Mouse (Mus musculus): ENCODE results near the gene Tcf20. TPM values are rescaled to one million over a fixed set of nuclear protein-coding genes. Genes with fewer than 3 reads are reported as not detected.

Tcf20 gene
- polyA plus RNA-seq, 1 experiment from 2014 or later, result 14.7 TPM

- 92% methylated on average over 9 of the region's 9 CpGs for WGBS
- no peak for ATAC-seq (ENCODE audit: low FRiP score)
Measured at GRCm38 (mm10) chr15:82763631-82764420, 223.8 kb downstream of the Tcf20 start, which contains the start of gene Cyp2d40. TSS of gene Cyp2d40 (minus strand) at chr15:82764183.

More at GRCm38 (mm10) chr15:82763631-82764420, 223.8 kb downstream of the Tcf20 start, which contains the start of gene Cyp2d40:
- H3K36me3 ChIP-seq (replicated peaks), result no peaks in the 10 kb centered on the region
- H3K4me1 ChIP-seq, result no peaks in the 10 kb centered on the region
- H3K27me3 ChIP-seq, result no peaks in the 10 kb centered on the region
- H3K9me3 ChIP-seq, result no peaks in the 10 kb centered on the region
- H3K4me3 ChIP-seq (replicated peaks), result no peak within 1 kb of the TSS
- no peak within 1 kb of the TSS for H3K4me2 ChIP-seq
- H3K27ac ChIP-seq, result no peak within 1 kb of the TSS
- no peak within 1 kb of the TSS for H3K9ac ChIP-seq

Small RNAs within 50 kb of the gene (microRNA-seq; reads per million reads assigned to microRNA genes)
- not detected for gene Gm27618
- 31.3 reads per million, percentile 39 among the genes with 10 or more reads in this experiment for gene Mir3080

Other genes starting within 250 kb of the Tcf20 start
- gene Cyp2d40, start 223.7 kb downstream of the Tcf20 start, polyA plus RNA-seq (2016; fragmentation: Nextera tagmentation; extraction: Ambion mirVana), result not detected in 2 replicates
- gene Cyp2d26, start 193.6 kb downstream of the Tcf20 start, polyA plus RNA-seq (2016; fragmentation: Nextera tagmentation; extraction: Ambion mirVana), result not detected in 2 replicates
- gene Nfam1, start 45.4 kb upstream of the Tcf20 start, polyA plus RNA-seq (2016; fragmentation: Nextera tagmentation; extraction: Ambion mirVana), result 1.4 and 1.7 TPM in 2 replicates
- 36.0 and 45.4 TPM in 2 replicates for gene Serhl, start 101.6 kb upstream of the Tcf20 start, polyA plus RNA-seq (2016; fragmentation: Nextera tagmentation; extraction: Ambion mirVana)
- gene Rrp7a, start 134.9 kb upstream of the Tcf20 start, polyA plus RNA-seq (2016; fragmentation: Nextera tagmentation; extraction: Ambion mirVana), result 64.8 and 65.9 TPM in 2 replicates
- 173 and 177 TPM in 2 replicates for gene Poldip3, start 161.5 kb upstream of the Tcf20 start, polyA plus RNA-seq (2016; fragmentation: Nextera tagmentation; extraction: Ambion mirVana)
- gene Cyb5r3, start 184.7 kb upstream of the Tcf20 start, polyA plus RNA-seq (2016; fragmentation: Nextera tagmentation; extraction: Ambion mirVana), result 125 and 140 TPM in 2 replicates

Data from forebrain, embryonic 12.5 days (tissue).